Mouse (Mus musculus) adrenal gland, postnatal 36 days (tissue): ENCODE measurements around the gene Map3k13. TPM values are rescaled to one million over a fixed set of nuclear protein-coding genes. Genes with fewer than 3 reads are reported as not detected.

Experiments
- DNase-seq, 2 experiments: peaks; one replicate each; pipeline ENCODE4 v3.0.0; 2021; ENCODE audit warnings: mixed read lengths in 1 of 2
- total RNA-seq, 2 experiments: library from RNA; stranded (reverse); gene quantifications; 2 replicates each; pipeline ENCODE4 v1.2.3; 2021

Map3k13 gene
- total RNA-seq, 2 experiments from 2014 or later, result 0.82 to 1.1 TPM

DNA sequence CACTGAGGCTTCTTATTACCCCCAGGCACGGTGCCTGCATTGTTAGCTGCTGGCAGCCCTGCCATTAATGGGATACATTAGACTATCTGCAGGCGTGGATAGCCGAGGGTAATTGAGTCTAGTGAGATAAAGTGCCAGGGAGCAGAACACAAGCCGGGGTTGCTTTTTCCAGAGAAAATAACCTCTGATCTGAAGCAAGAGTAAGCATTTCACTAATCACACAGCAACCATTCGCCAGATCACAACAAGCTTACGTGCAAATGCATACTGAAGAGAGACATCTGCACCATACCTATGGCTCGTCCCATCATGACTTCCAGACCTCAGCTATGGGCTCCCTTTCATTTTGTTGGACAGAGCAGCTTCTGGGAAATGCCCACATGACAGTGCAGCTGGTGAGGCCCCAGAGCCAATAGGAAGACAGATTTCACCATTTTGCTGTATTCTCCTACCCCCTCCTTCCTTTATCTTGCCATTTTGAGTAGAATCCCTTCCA, 59.3 kb downstream of the Map3k13 start:
- DNase-seq, result no peak

DNA sequence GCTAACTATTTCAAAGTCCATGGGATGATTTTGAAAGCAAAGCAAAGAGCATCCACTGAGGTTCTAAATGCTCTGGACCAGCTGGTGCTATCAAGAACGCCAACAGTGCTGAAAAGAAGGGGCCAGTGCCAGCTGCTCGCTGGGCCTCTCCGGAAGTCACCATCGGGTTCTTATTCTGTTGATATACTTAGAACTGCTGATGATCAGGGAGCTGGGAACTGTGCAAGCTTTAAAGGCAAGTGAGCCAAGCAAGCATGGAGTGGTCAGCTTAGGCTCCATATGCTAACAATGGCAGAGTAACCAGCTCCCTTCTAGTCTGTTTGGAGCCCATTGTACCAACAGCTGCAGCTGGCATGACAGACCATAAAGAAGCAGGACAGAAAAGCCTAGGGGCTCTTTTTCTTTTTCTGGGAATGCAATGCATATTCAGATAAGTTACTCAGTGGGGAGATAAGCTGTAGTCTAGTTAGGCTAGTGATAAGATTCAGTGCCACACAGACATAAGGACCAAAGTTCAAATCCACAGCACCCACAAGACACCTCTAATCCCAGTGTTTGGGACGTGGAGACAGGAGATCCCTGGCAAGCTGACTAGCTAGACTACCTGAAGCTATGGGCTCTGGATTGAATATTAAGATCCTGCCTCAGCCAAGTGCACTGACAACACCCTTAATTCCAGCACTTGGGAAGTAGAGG, 60.6 kb downstream of the Map3k13 start:
- no peak for DNase-seq

DNA sequence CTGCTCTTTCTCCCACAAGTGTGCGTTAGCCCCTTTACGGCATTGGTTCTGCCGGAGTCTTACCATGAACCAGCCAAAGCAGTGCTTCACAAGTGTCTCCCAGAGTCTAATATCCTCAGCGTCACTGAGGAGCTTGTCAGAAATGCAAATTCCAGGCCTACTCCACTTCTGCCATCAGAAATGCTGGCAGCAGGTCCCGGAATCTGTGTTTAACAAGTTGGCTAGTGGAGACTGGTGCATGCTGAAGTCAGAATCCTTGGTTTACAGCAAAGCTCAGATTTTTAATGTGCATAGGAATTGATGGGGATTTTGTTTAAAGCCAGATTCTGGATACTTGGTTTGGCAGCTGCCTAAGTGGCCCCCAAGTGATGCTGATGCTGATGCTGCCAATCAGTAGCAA, 62.0 kb downstream of the Map3k13 start:
- no peak for DNase-seq

GRCm38 (mm10) chr16:21857126-21857644, 63.0 kb downstream of the Map3k13 start:
- DNase-seq, result no peak

- no peak for DNase-seq
Observed at GRCm38 (mm10) chr16:21858163-21858562, 64.0 kb downstream of the Map3k13 start.

DNA sequence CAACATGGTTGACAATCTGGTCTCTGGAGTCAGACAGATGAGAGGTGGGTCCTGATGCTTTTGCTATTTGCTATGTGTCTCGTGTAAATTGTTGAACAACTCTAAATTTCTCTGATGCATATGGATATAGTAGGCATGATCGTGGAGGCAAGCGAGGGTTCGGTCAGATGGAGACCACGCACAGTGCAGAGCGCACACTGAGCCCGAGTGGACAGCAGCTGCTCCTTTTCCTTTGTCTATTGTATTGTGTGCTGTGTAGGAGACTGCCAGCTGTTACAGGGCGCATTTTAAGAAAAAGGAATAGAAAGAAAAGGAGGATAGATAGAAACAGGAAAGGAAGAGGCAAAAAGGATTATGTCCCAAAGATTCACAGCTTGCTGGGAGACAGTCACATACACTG, 64.7 kb downstream of the Map3k13 start:
- DNase-seq, result no peak

GRCm38 (mm10) chr16:21862448-21862847, 68.3 kb downstream of the Map3k13 start:
- no peak for DNase-seq

- no peak for DNase-seq
Observed at GRCm38 (mm10) chr16:21865250-21865982, 71.3 kb downstream of the Map3k13 start.

GRCm38 (mm10) chr16:21865983-21866575, 71.9 kb downstream of the Map3k13 start:
- DNase-seq, result no peak

DNA sequence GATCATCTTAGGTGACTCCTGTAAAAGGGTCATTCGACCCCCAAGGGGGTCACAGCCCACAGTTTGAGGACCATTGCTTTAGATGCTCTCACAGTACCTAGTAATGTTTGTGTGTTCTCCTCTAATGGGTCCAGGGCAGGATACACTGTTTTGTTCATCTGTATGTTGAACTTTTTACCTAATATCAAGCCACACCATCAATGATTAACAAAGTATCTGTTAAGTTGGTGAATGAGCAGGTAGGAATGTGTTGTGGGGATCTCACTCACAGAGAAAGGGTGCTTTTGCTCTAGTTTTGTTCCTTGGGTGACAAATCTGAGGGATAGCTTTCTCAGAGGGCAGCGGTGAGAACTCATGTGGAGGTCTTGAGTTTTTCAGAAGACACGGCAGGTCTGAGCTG, 73.6 kb downstream of the Map3k13 start:
- DNase-seq, result no peak

- no peak for DNase-seq
Observed at GRCm38 (mm10) chr16:21868651-21869050, 74.5 kb downstream of the Map3k13 start.

DNA sequence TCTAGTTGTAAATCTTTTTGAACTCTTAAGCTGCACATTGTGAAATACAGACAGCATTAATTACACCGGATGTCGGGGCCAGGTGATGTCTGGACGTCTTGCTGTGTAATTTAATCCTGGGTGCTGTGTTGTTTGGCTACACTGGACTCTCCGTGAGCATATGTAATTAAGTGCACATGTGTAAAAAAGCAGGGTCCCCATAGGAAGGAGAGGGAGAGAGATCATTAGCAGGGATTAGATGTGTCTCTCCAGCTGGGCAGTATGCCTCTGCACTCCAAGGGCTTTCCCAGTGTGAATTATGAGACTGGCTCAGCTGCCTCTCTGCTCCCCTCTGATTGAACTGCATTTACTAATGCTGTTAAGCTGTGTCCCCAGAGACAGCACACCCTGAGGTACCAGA, 75.7 kb downstream of the Map3k13 start:
- DNase-seq, result no peak

- DNase-seq, result no peak
Observed at GRCm38 (mm10) chr16:21877735-21878134, 83.6 kb downstream of the Map3k13 start.

DNA sequence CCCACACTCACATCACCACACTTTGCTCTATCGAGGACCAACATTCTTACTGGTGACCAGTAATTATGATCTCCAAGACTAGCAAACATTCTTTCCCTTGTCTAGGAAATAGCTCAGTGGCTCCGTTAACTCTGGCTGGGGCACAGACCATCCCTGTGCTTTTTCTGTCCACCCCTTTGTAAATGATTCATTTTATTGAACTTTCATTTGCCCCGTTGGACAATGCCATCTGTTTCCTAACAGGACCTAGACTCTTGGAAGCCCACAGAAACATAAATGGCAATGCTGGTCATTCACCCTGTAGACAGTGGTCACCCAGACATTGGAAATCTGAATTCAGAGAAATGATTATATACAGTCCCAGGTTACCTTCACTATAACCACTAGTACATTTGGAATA, 84.7 kb downstream of the Map3k13 start:
- no peak for DNase-seq

DNA sequence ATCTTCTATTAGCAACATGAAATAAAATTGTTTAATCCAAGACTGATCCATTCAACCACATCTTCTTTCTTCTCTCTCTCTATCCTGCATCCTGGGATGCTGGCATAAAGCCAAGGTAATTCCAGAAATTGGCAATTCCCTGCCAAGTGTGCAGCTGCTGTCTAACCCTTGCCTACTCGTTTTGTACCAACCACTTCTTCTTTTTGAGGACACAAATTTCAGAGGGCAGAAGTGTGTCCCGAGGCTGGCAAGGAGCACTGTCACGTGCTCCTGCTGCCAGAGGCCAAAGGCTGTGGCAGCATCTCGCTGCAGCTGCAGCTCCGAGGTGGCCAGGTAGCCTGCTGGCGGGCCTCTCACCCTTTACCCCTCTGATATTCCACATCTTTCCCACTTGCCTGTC, 87.0 kb downstream of the Map3k13 start:
- DNase-seq, result no peak

GRCm38 (mm10) chr16:21881582-21882259, 87.6 kb downstream of the Map3k13 start:
- no peak for DNase-seq

- no peak for DNase-seq
Observed at GRCm38 (mm10) chr16:21887601-21888000, 93.5 kb downstream of the Map3k13 start.

DNA sequence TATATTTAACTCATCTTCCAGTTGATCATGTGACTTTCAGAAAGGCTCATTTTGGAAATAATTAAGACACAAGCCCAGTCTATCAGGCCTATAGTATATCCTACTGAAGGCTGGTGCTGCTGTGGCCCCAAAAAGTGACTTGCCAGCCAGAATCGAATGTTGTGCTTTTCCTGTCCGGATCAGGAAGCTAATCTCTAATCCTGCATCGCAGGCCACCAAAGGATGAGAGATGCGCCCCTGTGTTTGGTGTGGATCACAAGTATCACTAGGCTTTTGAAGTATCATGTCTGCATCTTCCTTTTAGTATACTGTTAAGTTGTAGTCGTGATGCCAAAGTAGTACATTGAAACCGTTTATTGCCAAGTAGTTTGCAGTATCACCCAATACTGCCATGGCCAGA, 99.7 kb downstream of the Map3k13 start:
- DNase-seq, result no peak

DNA sequence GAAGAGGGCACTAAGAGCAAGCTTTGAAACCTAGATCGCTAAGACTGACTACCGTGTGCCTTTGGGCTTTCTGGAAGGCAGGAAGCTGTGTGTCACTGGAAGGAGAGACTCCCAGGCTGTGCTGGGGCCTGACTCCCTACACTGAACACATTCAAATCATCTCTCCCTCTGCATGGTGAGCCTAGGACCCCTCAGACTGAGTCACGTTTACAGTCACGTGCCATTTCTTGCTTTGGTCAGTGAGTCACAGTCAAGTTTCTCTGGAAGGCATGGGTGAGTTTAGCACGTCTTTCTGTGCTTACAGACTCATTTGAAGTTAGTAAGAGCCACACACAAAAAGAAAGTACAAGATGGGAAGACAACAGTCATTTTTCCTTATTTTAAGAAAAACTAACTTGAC, 107.1 kb downstream of the Map3k13 start:
- no peak for DNase-seq

- DNase-seq, result no peak
Observed at GRCm38 (mm10) chr16:21904636-21905035, 110.5 kb downstream of the Map3k13 start.

GRCm38 (mm10) chr16:21905996-21906395, 111.8 kb downstream of the Map3k13 start:
- no peak for DNase-seq

GRCm38 (mm10) chr16:21906902-21907301, 112.8 kb downstream of the Map3k13 start:
- DNase-seq, result no peak
